In the genomic region with DNA sequence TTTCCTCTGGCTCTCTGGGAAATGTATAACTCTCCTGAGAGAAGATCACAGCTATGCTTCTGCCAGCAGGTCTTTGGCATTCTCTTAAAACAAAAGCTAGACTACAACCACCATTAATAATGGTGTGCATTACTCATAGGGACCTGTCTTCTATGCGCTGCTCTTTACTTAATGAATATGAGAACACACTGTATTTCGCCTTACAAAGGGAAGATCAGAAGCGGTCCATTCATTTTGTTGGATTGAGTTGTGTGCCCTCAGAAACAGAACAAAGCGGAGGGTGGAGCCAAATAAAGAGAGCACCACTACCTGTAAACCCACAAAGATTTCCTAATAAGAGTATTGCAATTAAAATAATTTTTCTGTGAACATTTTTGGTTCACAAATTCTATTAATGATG, we compare ENCODE assay signal across 26 mouse cellular contexts.
"Had no signal": no experiment of that assay in that cellular context is flagged by ENCODE, and none has a peak within 500 bp of the region (broad histone marks: within the 10 kb centered on the region; RNA-seq: fewer than 3 reads in every experiment).

No protein-coding gene starts in this region.

- H3K9me3 ChIP-seq: heart, embryonic 13.5 days; heart, embryonic 15.5 days; hindbrain, embryonic 13.5 days; hindbrain, embryonic 15.5 days; kidney, embryonic 15.5 days; limb, embryonic 10.5 days; limb, embryonic 12.5 days; liver, embryonic 13.5 days had no signal

- ATAC-seq: hindbrain, postnatal 0 days had no signal

- H3K36me3 ChIP-seq: heart, embryonic 13.5 days; heart, embryonic 15.5 days; hindbrain, embryonic 13.5 days; hindbrain, embryonic 15.5 days; kidney, embryonic 15.5 days; limb, embryonic 10.5 days; limb, embryonic 12.5 days; liver, embryonic 13.5 days had no signal

- H3K9ac ChIP-seq: heart, embryonic 13.5 days; heart, embryonic 15.5 days; hindbrain, embryonic 13.5 days; hindbrain, embryonic 15.5 days; kidney, embryonic 15.5 days; limb, embryonic 12.5 days; liver, embryonic 13.5 days had no signal

- DNase-seq: gastrocnemius, adult 2 months; gastrocnemius, postnatal 10 days; gastrocnemius, postnatal 25 days; heart, adult 2 months; heart, postnatal 14 days; heart, postnatal 36 days; kidney, adult 11 months; kidney, adult 2 months; kidney, adult 9 months; kidney, postnatal 14 days; kidney, postnatal 36 days; liver; liver, embryonic 13.5 days had no signal

- H3K4me3 ChIP-seq: gastrocnemius, adult 2 months; heart, adult 2 months; heart, embryonic 13.5 days; heart, embryonic 15.5 days; hindbrain, embryonic 13.5 days; hindbrain, embryonic 15.5 days; kidney, embryonic 15.5 days; layer of hippocampus, adult 2 months; left cerebral cortex, adult 2 months; limb, embryonic 10.5 days; limb, embryonic 12.5 days; liver, embryonic 13.5 days had no signal

- H3K27ac ChIP-seq: gastrocnemius, adult 2 months; heart, adult 2 months; heart, embryonic 13.5 days; heart, embryonic 15.5 days; hindbrain, embryonic 13.5 days; hindbrain, embryonic 15.5 days; hindbrain, postnatal 0 days; kidney, embryonic 15.5 days; kidney, postnatal 0 days; layer of hippocampus, adult 2 months; left cerebral cortex, adult 2 months; limb, embryonic 10.5 days; limb, embryonic 12.5 days; liver, embryonic 13.5 days had no signal

- H3K4me1 ChIP-seq: heart, embryonic 15.5 days; hindbrain, embryonic 13.5 days; hindbrain, embryonic 15.5 days; limb, embryonic 12.5 days; liver, embryonic 13.5 days had no signal

- H3K4me2 ChIP-seq: heart, embryonic 11.5 days; heart, embryonic 13.5 days; heart, embryonic 15.5 days; hindbrain, embryonic 13.5 days; hindbrain, embryonic 15.5 days; kidney, embryonic 15.5 days; limb, embryonic 12.5 days; liver, embryonic 11.5 days; liver, embryonic 13.5 days had no signal

- H3K27me3 ChIP-seq: heart, embryonic 13.5 days; heart, embryonic 15.5 days; hindbrain, embryonic 15.5 days; kidney, embryonic 15.5 days; limb, embryonic 12.5 days; liver, embryonic 13.5 days had no signal
